8 mouse cellular contexts compared by ENCODE assay signal in genomic region chr3:84653557-84654245, GRCm38 (mm10). TPM values are rescaled to one million over a fixed set of nuclear protein-coding genes. Genes with fewer than 3 reads are reported as not detected.
A peak's percentile ranks its signal among the peaks of the same experiment; 100 is the strongest.
DNase-seq lines count a peak whose midpoint lies in the region; ATAC-seq and TF ChIP-seq lines count a peak whose summit lies in the region.

No protein-coding gene starts in this region.

- ATAC-seq in lung, embryonic 14.5 days (ENCODE audit: insufficient read depth), result peak; percentile 59; the same call in 1 of the 2 replicates
- no peak; the same call in 1 of the 2 replicates for ATAC-seq in midbrain, embryonic 11.5 days (ENCODE audit: low FRiP score)

- peak overlapping the region; percentile 61 for H3K4me2 ChIP-seq in lung, embryonic 14.5 days
- peak overlapping the region; percentile 22 for H3K4me2 ChIP-seq in midbrain, embryonic 11.5 days

- no peak for TF ChIP-seq CTCF in lung, embryonic 14.5 days (IDR thresholded peaks at IDR 0.05; ENCODE audit: low read depth)
- no peak for TF ChIP-seq CTCF in lung, adult 2 months (IDR thresholded peaks at IDR 0.05; ENCODE audit: insufficient read depth, low read length)
- TF ChIP-seq CTCF in left cerebral cortex, adult 2 months (IDR thresholded peaks at IDR 0.05), result no peak

- intact Hi-C loops in left cerebral cortex, adult 2 months (cut with DNase I), result no loop called here

- no peaks in the 10 kb centered on the region for H3K9me3 ChIP-seq in lung, embryonic 14.5 days (ENCODE audit: low read depth, low read length)
- no peaks in the 10 kb centered on the region for H3K9me3 ChIP-seq in midbrain, embryonic 11.5 days (ENCODE audit: control insufficient read depth, low read length)

- no peak for TF ChIP-seq POLR2A in lung, adult 2 months (IDR thresholded peaks at IDR 0.05; ENCODE audit: borderline replicate concordance, extremely low read depth, low read depth, low read length)

- WGBS in lung, embryonic 14.5 days, result 12% methylated on average over 14 of the region's 14 CpGs
- WGBS in lung, adult 2 months, result 17% methylated on average over 14 of the region's 14 CpGs
- 32% methylated on average over 14 of the region's 14 CpGs for WGBS in midbrain, embryonic 11.5 days

- peak; percentile 55 for DNase-seq in lung, embryonic 14.5 days
- DNase-seq in lung, adult 2 months, result no peak
- DNase-seq in embryo, embryonic 10.5 days (ENCODE audit: low spot score), result peak; percentile 55
- DNase-seq in induced T-regulatory cell, adult 2 months (ENCODE audit: low read depth), result peak; percentile 83
- no peak for DNase-seq in midbrain, embryonic 11.5 days (ENCODE audit: low spot score, missing footprints)
- peak; percentile 74 for DNase-seq in thymus, postnatal 14 days
- DNase-seq in left cerebral cortex, adult 2 months (ENCODE audit: extremely low spot score in 1 of 2, low spot score in 2 of 2), result no peak
- DNase-seq in adrenal gland, postnatal 14 days, result no peak

- peak overlapping the region; percentile 16; the same call in 1 of the 2 replicates for H3K4me3 ChIP-seq in lung, embryonic 14.5 days (ENCODE audit: low read depth, low read length)
- H3K4me3 ChIP-seq in lung, adult 2 months (replicated peaks; ENCODE audit: extremely low read depth, low read depth, low read length), result no peak overlapping the region
- no peak overlapping the region for H3K4me3 ChIP-seq in midbrain, embryonic 11.5 days (ENCODE audit: low read depth, low read length)
- no peak overlapping the region for H3K4me3 ChIP-seq in left cerebral cortex, adult 2 months

- H3K36me3 ChIP-seq in lung, embryonic 14.5 days (ENCODE audit: insufficient read depth), result no peaks in the 10 kb centered on the region
- no peaks in the 10 kb centered on the region for H3K36me3 ChIP-seq in midbrain, embryonic 11.5 days (ENCODE audit: control insufficient read depth, insufficient read depth, low read length)

- no peak overlapping the region for H3K27ac ChIP-seq in lung, embryonic 14.5 days (ENCODE audit: low read depth)
- no peak overlapping the region for H3K27ac ChIP-seq in midbrain, embryonic 11.5 days (ENCODE audit: low read depth, low read length)
- no peak overlapping the region for H3K27ac ChIP-seq in left cerebral cortex, adult 2 months

- H3K4me1 ChIP-seq in lung, embryonic 14.5 days (ENCODE audit: insufficient read depth), result peaks cover 18% of the 10 kb centered on the region
- H3K4me1 ChIP-seq in lung, adult 2 months (ENCODE audit: control insufficient read depth, insufficient read depth, low read length), result peaks cover 3% of the 10 kb centered on the region; the same call in 1 of the 2 replicates
- peaks cover 7% of the 10 kb centered on the region for H3K4me1 ChIP-seq in midbrain, embryonic 11.5 days (ENCODE audit: control insufficient read depth, insufficient read depth, low read length)

- peak overlapping the region; percentile 33; the same call in 1 of the 2 replicates for H3K9ac ChIP-seq in lung, embryonic 14.5 days
- H3K9ac ChIP-seq in midbrain, embryonic 11.5 days (ENCODE audit: low read length), result 0 out of 2 replicates have a peak overlapping the region, but pooled peaks have one; percentile 0

- H3K27me3 ChIP-seq in lung, embryonic 14.5 days (ENCODE audit: insufficient read depth, low read length), result no peaks in the 10 kb centered on the region
- H3K27me3 ChIP-seq in midbrain, embryonic 11.5 days (ENCODE audit: control insufficient read depth, insufficient read depth, low read length), result no peaks in the 10 kb centered on the region

RNA-seq across cellular contexts. Expression of gene Tmem154, which starts 12.3 kb away (rescaled TPM):
- 1.4 and 2.1 TPM in 2 replicates for polyA plus RNA-seq in lung, embryonic 14.5 days (2014; fragmentation: Nextera tagmentation; extraction: Ambion mirVana)
- polyA plus RNA-seq in lung, adult 2 months (2012; rRNA removed), result 6.4 and 11.9 TPM in 2 replicates
- polyA plus RNA-seq in midbrain, embryonic 11.5 days (2014; fragmentation: Nextera tagmentation; extraction: Ambion mirVana), result 0.16 and 0.36 TPM in 2 replicates
- total RNA-seq in left cerebral cortex, adult 2 months (2021), result under 1 TPM; 0.23 to 0.36 TPM
- 4.0 and 4.6 TPM in 2 replicates for total RNA-seq in adrenal gland, postnatal 14 days (2021)

Comparison
In these comparisons a context has a peak if more than half of its experiments do, and no peak if none do; other contexts are left out.
1. DNase-seq: peak in lung, embryonic 14.5 days (single experiment), embryo, embryonic 10.5 days (single experiment), induced T-regulatory cell, adult 2 months (single experiment) and thymus, postnatal 14 days (single experiment); none in lung, adult 2 months (single experiment), midbrain, embryonic 11.5 days (single experiment), left cerebral cortex, adult 2 months (0 of 2) and adrenal gland, postnatal 14 days (single experiment).